Mouse (Mus musculus): ENCODE measurements at regions not wholly inside any gene's neighbourhood (a gene's known extent, or its start where the extent isn't known, plus 50 kb on each side); places are given as distances from the start of the nearest gene placed in this dataset.

DNA sequence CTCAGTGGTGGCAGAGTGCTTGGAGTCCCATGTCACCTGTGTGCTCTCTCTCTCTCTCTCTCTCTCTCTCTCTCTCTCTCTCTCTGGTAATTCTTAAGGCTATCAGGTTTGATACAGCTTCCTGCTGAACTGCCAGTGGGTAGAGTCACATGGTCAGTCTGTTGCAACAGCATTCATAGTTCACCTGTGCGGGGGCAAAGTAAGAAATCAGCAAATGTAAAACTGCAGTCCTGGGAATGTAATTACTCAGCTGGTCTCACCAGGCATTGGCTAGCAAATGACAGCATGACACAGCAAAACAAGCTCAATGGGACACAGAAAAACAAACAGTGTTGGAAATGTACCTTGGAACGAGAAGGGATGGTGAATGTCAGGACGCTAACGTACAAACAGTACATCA is 422.7 kb downstream of the Ppargc1a start:
- no peak for DNase-seq (ENCODE audit: low spot score in 2 of 2)

DNA sequence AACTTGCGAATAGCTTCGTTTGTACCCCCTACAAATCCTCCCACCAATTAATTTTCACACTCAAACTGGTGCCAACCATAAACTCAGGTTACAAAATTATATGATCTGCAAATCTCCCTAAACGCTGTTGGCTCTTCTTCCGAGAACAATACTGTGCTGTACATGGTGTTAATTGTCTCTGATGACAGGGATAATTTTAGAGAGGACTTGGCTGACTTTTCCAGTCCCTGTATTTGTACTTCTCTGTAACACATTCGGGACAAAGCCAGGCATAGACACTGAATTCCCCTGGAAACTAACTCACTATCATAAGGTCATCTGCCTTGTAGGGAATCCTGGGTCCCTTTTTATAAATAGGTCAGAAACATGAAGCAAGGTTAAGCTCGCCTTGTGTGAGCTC is 442.4 kb downstream of the Ppargc1a start:
- no peak for DNase-seq (ENCODE audit: low spot score in 2 of 2)

DNA sequence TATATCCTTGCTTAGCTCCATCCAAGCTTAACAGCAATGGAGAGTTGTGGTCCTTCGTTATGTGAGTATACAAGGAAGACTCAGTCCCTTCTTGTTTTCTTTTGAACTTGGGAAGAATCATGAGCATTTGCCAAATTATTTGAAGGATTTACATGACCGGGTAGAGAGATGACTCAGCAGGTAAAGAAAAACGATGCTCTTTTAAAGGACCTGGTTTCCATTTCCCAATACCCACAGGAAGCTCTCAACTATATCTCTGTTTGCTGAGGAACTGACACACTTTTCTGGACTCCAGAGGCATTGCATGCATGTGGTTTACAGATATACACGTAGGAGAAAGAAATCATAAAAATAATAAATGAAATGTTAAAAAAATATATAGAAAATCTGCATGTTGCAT is 457.5 kb downstream of the Ppargc1a start:
- DNase-seq (ENCODE audit: low spot score in 2 of 2) = no peak

DNA sequence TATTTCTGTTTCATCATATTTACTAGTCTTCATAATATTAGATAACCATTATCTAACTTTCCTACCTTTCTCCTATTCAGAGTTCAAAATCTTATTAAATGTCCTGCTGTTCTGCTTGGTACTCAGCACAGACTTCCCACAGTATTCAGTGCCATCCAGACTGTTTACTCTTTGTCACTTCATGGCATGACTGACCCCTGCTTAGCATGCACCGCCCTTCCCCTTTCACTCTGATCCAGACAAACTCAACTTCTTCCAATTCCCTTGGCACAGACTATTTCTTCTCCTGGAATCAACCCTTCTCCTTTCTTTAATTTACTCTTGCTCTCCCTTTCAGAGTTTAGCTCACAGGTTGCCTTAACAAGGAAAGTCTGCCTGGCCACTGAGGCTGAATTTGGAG is 458.8 kb downstream of the Ppargc1a start:
- DNase-seq (ENCODE audit: low spot score in 2 of 2) = no peak

DNA sequence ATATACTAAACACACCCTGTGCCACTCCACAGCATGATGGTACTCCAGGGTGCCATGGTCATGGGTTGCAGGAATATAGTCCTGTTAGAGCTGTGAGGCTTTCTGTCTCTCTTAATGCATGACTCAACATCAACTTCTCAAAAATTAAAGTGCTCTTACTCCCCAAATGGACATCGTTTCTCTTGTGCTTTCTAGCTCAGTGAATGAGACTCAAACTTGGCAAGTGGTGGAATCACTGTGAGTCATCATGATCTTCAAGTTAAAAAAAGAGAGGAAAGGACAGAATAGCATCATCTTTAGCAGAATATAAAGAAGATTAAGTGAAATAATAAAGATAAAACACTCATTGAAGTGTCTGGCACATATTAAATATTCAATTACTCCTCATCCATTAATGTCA is 459.3 kb downstream of the Ppargc1a start:
- no peak for DNase-seq (ENCODE audit: low spot score in 2 of 2)

DNA sequence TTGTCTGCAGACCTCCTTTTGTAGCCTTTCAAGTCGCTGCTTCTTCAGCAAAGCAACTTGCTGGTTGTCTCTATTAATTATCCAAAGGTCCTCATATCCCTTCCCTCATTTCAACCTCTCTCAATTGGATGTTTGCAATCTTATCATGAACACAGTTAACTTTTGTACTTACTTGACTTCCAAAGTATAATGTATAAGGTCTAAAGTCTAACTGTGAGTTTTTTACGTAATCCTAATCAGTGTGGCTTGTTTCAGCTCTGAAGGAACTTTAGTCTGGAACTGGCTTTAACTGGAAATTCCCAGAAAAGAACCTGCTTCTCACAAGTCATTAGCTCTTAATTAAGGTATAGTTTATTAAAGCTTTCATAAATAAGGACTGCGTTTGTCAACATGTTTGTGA is 467.6 kb downstream of the Ppargc1a start:
- no peak for DNase-seq (ENCODE audit: low spot score in 2 of 2)

DNA sequence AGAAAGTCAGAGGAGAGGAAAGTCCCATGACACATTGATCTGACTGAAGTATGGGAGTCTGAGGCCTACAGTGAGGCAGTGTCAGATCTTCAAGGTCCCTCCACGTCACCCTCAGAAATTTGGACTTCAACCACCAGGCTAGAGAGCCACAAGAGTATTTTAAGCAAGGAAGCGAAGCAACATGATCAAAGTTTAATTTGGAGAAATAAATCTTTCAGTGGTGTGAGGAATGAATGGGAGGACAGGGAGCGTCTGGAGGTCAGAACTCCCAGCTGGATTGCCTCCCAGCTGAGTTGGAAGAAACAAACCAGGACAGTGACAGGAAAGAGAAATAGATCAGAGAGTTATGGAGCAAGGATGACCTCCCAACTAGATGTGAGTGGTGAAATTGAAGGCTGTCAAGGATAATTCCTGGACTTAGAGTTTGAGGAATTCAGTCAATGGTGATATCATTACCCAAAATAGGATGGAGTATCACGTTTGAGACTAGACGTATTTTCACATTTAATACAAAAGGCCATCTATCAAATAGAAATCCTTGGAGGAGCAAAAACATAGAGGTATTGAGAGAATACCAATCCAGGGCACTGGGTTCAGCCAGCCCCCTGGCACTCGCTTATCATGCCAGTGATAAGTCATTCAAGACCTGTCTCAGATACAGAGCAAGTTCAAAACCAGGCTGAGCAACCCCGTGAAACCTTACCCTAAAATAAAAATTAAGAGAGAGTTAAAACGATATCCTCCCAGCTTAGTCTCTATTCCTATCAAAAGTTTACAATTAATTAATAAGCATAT is 494.7 kb downstream of the Ppargc1a start:
- DNase-seq (ENCODE audit: low spot score in 2 of 2) = no peak

DNA sequence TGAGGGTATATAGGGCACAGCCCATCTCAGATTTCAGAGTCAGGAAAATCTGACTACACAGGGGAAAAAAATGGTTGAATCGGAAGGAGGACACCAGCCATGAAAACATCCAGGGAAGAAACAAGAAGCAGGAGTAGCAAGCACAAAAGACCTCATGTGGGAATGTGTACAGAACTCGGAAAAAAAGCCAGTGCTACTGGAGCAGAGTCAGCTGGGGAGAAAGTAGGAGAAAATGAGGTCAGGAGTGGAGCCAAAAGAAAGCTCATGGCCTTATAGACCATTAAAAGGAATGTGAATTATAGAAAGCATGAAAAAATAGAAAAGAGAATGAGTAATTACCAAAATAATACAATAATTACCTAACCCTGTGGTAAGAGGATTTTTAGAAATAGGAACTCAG is 495.4 kb downstream of the Ppargc1a start:
- DNase-seq (ENCODE audit: low spot score in 2 of 2) = no peak

DNA sequence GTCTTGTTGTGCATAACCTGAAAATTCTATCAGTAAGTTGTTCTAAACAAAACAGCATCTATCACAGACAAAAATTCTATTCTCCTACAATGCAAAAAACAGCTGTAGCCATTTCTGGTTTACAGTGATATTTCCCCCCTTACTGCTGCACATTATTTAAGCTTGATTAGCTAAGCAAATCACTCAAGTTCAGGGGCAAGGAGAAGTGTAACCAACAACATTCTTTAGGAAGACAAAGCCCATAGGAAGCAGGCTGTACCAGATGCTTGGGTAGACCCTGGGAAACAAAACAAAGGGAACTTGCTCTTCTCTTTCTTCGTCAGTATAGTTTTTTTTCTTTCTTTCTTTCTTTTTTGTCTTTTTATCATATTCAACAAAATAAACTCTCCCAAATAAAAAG is 497.9 kb downstream of the Ppargc1a start:
- DNase-seq (ENCODE audit: low spot score in 2 of 2) = no peak

DNA sequence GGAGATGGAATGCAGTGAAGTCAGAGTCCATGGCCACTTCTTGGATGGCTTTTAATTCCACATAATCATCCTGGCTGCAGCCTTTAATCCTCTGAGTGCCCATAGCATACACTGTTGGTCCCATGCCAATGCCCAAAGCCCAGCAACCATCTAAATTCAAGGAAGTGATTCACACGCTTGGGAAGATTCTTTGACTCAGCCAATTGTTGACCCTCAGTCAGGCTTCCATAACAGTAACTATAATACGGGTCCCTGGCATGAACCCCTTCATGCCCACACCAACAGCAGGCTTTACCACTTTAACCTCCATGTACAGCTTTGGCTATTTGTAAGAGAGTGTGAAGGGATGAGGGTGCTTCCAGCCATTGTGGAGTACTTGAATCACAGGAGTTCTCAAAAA is 521.7 kb downstream of the Ppargc1a start:
- no peak for DNase-seq (ENCODE audit: low spot score in 2 of 2)

DNA sequence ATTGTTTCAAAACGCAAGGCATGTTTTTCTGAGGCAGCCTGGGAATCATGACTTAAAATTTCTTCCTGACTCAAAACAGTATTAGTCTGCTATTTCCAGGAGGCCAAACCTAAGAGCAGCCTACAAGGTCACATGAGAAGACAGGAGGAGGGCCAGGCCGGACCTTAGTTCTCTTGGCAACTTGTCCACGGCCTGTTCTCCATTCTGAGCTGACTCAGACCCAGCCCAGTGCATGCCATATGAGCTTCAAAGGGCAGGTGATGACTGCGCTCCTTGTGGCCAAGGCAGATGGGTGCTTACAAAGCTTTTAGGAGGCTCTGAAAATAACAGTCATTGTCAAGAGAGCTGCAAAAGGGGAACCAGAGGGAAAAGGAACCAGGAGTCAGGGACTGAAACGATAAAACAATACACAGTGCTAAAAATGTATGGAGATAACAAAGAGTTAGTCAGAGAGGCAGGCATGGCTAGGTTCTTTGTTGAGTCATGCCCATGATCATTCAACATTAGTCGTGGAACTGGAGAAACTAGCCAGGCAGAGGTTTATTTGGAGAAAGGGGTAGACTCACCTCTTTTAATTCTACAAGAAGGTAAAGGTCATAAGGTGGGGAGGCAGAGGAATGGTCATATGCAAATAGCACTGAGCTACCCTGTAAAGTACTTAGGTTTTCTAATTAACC is 525.8 kb downstream of the Ppargc1a start:
- DNase-seq (ENCODE audit: low spot score in 2 of 2) = no peak

DNA sequence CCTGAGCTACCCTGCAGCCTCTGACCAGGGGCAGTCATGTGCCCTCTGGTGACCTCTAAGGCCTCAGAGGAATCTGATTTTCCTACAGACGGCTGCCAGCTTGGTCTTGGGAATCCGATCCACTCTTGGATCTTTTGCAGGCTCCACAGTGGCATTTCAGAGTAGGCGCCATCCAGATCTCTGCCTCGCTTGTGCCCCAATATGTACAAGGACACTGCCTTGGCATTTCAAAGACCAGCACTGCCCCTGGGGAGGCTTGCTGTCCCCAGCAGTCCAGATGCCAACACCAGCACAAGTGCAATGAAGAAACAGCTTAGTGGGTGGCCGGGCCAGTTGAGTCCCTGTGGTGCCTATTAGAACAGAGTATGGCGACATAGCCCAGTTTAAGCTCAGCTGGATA is 526.6 kb downstream of the Ppargc1a start:
- peak; percentile 2 to 24 for DNase-seq (ENCODE audit: low spot score in 2 of 2)

DNA sequence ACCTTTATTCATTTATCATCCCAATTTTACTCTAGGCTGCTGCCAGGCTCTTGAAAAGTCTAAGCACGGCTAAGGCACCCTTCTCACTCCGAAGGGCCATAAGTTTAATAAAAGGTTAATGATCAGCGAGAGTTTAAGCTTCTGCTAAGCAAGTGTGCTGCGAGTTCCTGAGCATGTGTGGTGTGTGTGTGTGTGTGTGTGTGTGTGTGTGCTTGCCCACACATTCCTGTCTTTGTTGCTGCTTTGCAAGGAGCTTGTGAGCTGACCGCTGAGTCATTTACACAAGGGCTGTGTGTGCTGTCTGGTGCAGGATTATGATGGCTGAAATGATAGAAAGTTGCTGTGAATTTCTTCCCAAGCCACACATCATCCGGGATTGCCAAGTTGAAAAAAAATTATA is 527.1 kb downstream of the Ppargc1a start:
- DNase-seq (ENCODE audit: low spot score in 2 of 2) = no peak

DNA sequence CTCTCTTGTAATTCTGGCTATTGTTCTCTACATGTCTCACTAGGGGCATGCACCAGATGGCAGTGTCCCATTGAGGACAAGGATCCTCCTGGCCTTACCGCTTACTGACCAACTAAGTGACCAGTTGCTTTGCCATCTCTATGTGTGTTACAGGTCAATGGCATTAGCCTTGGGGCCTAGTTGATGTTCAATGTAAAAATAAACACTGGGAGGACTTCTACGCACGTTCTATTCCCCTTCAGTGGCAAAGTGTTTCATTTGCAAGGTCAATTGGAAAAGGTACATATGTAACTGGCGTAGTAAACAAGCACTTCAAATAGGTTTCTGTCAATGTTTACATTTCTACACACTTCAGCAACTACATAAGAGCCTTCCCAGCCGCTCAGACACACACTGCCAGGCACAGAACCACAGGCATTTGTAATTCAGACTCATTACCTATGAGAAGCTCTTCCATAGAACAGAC is 527.8 kb downstream of the Ppargc1a start:
- DNase-seq (ENCODE audit: low spot score in 2 of 2) = no peak

DNA sequence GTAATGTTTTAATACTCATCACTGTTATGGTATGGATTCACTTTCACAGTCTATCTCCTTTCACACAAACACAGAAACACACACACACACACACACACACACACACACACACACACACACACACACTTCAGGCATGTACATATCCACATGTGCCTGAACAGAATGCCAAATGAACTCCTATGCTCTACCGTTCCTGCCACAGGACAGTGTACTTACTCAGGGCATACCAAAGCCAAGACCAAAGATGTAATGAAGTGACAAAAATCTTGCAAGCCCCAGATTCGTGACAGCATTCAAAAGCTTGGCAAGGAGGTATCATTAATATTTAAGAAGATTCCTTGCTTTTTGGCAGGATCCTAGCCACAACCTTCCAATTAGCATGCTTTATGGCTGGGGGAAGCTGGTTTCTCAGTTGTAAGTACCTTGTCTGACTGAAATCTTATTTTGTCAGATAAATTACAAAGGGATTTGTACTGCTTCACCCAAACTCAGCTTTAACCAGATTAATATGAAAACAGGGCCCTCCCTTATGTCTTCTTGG is 531.0 kb downstream of the Ppargc1a start:
- DNase-seq (ENCODE audit: low spot score in 2 of 2) = no peak

DNA sequence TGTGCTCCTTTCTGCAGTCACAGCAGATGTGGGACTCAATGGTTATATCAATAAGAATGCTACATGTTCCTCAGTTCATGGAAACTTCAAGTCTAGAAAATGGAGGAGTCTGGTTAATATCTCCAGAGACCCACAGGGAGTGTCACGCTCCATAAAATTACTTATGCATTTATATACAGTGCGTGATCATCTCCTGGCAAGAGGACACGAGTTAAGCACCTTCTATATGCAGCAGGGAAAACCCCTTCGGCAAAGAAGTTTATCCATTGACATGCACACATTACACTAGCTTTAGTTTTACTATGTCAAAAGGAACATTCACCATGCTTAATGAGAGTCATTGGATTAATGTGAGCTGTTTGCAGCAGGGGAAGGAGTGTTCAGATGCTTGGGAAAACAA is 538.6 kb downstream of the Ppargc1a start:
- DNase-seq (ENCODE audit: low spot score in 2 of 2) = no peak

DNA sequence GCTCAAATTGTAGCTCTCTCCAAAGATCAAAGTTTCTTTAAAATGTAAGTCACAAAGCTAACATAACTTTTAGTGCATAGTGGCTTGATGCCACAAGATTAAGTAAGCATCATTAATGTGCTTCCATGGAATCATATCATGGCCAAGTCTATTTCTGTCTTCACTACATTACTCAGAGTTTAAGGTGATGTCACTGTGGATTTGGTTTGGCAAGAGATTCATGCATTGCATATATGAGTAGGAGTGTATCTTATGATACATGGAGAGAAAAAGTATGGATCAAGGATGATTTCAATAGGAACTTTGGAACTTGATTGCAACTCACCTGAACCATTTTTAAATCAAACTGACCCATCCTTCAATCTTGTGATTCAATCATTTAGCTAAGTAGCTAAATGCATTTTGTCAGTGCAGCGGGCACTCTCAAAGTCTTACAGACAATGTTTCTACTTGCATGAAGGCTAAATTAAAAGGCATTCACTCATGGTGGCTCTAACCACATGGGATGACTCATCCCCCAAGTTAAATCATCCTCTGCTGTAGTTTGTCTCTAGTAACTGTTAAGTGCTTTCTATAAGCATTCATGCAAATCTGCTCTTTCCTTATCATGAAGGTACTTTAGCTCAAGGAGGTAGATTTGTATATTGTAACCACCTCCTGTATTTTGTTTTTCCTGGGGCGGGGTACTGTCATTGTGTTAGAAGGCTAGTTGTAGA is 576.5 kb downstream of the Ppargc1a start:
- DNase-seq (ENCODE audit: low spot score in 2 of 2) = no peak

Small RNA genes in the stretch of these regions (microRNA-seq; reads per million reads assigned to microRNA genes)
- gene Gm44377 (ENCODE audit: borderline number of aligned reads in 2 of 2) = 0 reads per million in 2 experiments
